Mouse (Mus musculus) cerebellum, adult 11-12 months (tissue): ENCODE results near the gene Podnl1.

ENCODE experiments used
- DNase-seq: peaks from one replicate; pipeline ENCODE4 v3.0.0; 2022

Podnl1 gene

GRCm38 (mm10) chr8:84125656-84126055, at the start of gene Podnl1:
Gene Podnl1, plus strand, starts transcription at chr8:84125989.
- no peak for DNase-seq

- no peak for DNase-seq
Measured at GRCm38 (mm10) chr8:84076412-84076811, 49.4 kb upstream of the Podnl1 start.

GRCm38 (mm10) chr8:84076849-84077248, 48.9 kb upstream of the Podnl1 start:
- DNase-seq: no peak

GRCm38 (mm10) chr8:84079206-84079605, 46.6 kb upstream of the Podnl1 start:
- no peak for DNase-seq

GRCm38 (mm10) chr8:84083829-84084241, 42.0 kb upstream of the Podnl1 start:
- DNase-seq: no peak

- no peak for DNase-seq
Measured at GRCm38 (mm10) chr8:84084341-84085115, 41.3 kb upstream of the Podnl1 start.

GRCm38 (mm10) chr8:84087156-84087555, 38.6 kb upstream of the Podnl1 start:
- DNase-seq: no peak

- no peak for DNase-seq
Measured at GRCm38 (mm10) chr8:84087821-84088220, 38.0 kb upstream of the Podnl1 start.

GRCm38 (mm10) chr8:84089277-84089676, 36.5 kb upstream of the Podnl1 start:
- DNase-seq: no peak

GRCm38 (mm10) chr8:84090585-84090984, 35.2 kb upstream of the Podnl1 start:
- no peak for DNase-seq

GRCm38 (mm10) chr8:84096061-84096460, 29.7 kb upstream of the Podnl1 start:
- DNase-seq: peak; percentile 16

- DNase-seq: no peak
Measured at GRCm38 (mm10) chr8:84098376-84098775, 27.4 kb upstream of the Podnl1 start.

- DNase-seq: no peak
Measured at GRCm38 (mm10) chr8:84101476-84102270, 24.1 kb upstream of the Podnl1 start.

GRCm38 (mm10) chr8:84103601-84104000, 22.2 kb upstream of the Podnl1 start:
- DNase-seq: no peak

GRCm38 (mm10) chr8:84104221-84104620, 21.6 kb upstream of the Podnl1 start:
- DNase-seq: peak; percentile 75

GRCm38 (mm10) chr8:84104697-84105609, 20.8 kb upstream of the Podnl1 start, which contains the start of gene Dcaf15:
Gene Dcaf15, minus strand, starts transcription at chr8:84104768.
- peak; percentile 99 for DNase-seq

- no peak for DNase-seq
Measured at GRCm38 (mm10) chr8:84105676-84106075, 20.1 kb upstream of the Podnl1 start.

GRCm38 (mm10) chr8:84106216-84107040, 19.4 kb upstream of the Podnl1 start:
- no peak for DNase-seq

- DNase-seq: no peak
Measured at GRCm38 (mm10) chr8:84115646-84116045, 10.1 kb upstream of the Podnl1 start.

GRCm38 (mm10) chr8:84122151-84122550, 3.6 kb upstream of the Podnl1 start:
- DNase-seq: no peak

GRCm38 (mm10) chr8:84126742-84127141, 953 bp downstream of the Podnl1 start:
- no peak for DNase-seq
